Mouse (Mus musculus): Measurements from ENCODE around the gene Krtap28-10. TPM values are rescaled to one million over a fixed set of nuclear protein-coding genes. Genes with fewer than 3 reads are reported as not detected.
A peak's percentile ranks its signal among the peaks of the same experiment; 100 is the strongest.

The Krtap28-10 gene
- polyA plus RNA-seq, 1 experiment from 2014 or later, result not detected

GRCm38 (mm10) chr1:83058481-83058880 is 16.2 kb upstream of the Krtap28-10 start:
- peaks cover 10% of the 10 kb centered on the region for H3K4me1 ChIP-seq (replicated peaks)
- no peak overlapping the region for H3K4me2 ChIP-seq
- ATAC-seq (replicated peaks; ENCODE audit: insufficient number of reproducible peaks, insufficient read depth, low FRiP score, low read depth), result no peak
- H3K9me3 ChIP-seq (replicated peaks), result no peaks in the 10 kb centered on the region
- H3K36me3 ChIP-seq, result no peaks in the 10 kb centered on the region
- H3K27me3 ChIP-seq, result no peaks in the 10 kb centered on the region
- H3K9ac ChIP-seq, result no peak overlapping the region
- WGBS, result 74% methylated on average over 1 of the region's 1 CpGs
- no peak overlapping the region for H3K4me3 ChIP-seq
- no peak overlapping the region for H3K27ac ChIP-seq

GRCm38 (mm10) chr1:83044882-83045427 is 2.7 kb upstream of the Krtap28-10 start, which contains the start of gene Gm47969:
Gene Gm47969, plus strand, starts transcription at chr1:83044932.
- Histone ChIP-seq H3K27ac (no peak within 1 kb of the TSS), H3K36me3 (no peaks in the 10 kb centered on the region), H3K4me3 (no peak within 1 kb of the TSS), H3K4me1 (replicated peaks) (no peaks in the 10 kb centered on the region), H3K9ac (no peak within 1 kb of the TSS), H3K27me3 (no peaks in the 10 kb centered on the region), H3K4me2 (no peak within 1 kb of the TSS), H3K9me3 (replicated peaks) (no peaks in the 10 kb centered on the region)
- 72% methylated on average over 5 of the region's 5 CpGs for WGBS
- no peak for ATAC-seq (replicated peaks; ENCODE audit: insufficient number of reproducible peaks, insufficient read depth, low FRiP score, low read depth)

DNA sequence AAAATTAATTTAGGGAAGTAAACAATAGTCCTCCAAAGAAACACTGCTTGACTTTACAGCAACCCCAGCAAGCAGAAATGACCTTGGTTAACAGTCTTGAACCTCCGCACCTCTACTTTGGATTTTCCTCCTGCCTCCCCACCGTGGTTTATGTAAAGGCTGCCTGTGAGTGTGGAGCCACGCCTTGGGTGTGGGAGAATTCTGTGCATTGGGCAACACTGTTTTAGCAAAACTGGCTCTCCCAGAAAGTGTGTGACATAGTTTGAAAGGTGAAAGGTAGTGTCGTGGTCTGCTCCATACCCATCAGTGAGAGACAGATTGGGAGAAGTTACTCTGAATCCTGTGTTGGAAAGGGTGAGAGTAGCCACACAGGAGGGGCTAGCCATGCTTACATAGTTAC is 3.2 kb downstream of the Krtap28-10 start:
- Histone ChIP-seq H3K36me3 (no peaks in the 10 kb centered on the region), H3K27ac (no peak overlapping the region), H3K4me1 (replicated peaks) (peaks cover 5% of the 10 kb centered on the region), H3K4me3 (no peak overlapping the region), H3K27me3 (no peaks in the 10 kb centered on the region), H3K4me2 (no peak overlapping the region), H3K9ac (no peak overlapping the region), H3K9me3 (replicated peaks) (no peaks in the 10 kb centered on the region)
- WGBS, result 79% methylated on average over 4 of the region's 4 CpGs
- no peak for ATAC-seq (replicated peaks; ENCODE audit: insufficient number of reproducible peaks, insufficient read depth, low FRiP score, low read depth)

DNA sequence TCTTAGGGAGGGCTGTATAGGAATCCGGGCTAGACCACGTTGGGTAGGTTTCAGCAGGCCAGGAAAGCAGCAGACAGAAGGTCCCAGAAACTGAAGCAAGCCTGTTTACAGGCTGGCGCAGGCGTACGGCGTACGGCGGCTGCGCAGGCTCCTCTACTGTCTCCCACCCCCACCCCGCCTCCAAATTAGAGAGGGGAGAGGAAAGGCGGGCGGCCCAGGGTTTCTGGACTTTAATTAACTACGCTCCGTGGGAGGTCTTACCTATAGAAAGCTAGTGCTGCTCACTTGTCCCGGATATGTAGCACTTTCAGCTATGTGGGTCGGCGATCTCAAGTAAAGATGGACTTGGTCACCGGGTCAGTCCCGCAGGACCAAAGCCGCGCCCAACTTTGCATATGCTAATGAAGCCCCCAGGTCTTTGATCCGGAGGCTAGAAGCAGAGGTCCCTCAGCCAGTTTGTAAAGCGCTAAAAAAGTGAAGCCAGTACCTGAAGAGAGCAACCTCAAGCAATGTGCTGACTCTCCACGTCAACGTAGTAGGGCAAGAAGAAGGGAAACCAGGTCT is 4.1 kb downstream of the Krtap28-10 start, which contains the start of gene Slc19a3:
Gene Slc19a3, minus strand, starts transcription at position 340 of the 564 bp plus-strand sequence.
- Histone ChIP-seq H3K9me3 (replicated peaks) (no peaks in the 10 kb centered on the region), H3K4me3 (peak within 1 kb of the TSS; percentile 63), H3K27ac (peak within 1 kb of the TSS; percentile 61), H3K36me3 (no peaks in the 10 kb centered on the region), H3K9ac (peak within 1 kb of the TSS; percentile 51), H3K27me3 (no peaks in the 10 kb centered on the region), H3K4me1 (replicated peaks) (peaks cover 5% of the 10 kb centered on the region), H3K4me2 (peak within 1 kb of the TSS; percentile 72)
- ATAC-seq (replicated peaks; ENCODE audit: insufficient number of reproducible peaks, insufficient read depth, low FRiP score, low read depth), result peak; percentile 66; the same call in 1 of the 2 replicates
- 1% methylated on average over 25 of the region's 25 CpGs for WGBS

- Histone ChIP-seq H3K27me3 (no peaks in the 10 kb centered on the region), H3K9me3 (replicated peaks) (no peaks in the 10 kb centered on the region), H3K9ac (no peak overlapping the region), H3K27ac (no peak overlapping the region), H3K4me1 (replicated peaks) (peaks cover 5% of the 10 kb centered on the region), H3K4me2 (peak overlapping the region; percentile 72; the same call in 1 of the 2 replicates), H3K4me3 (no peak overlapping the region), H3K36me3 (no peaks in the 10 kb centered on the region)
- ATAC-seq (replicated peaks; ENCODE audit: insufficient number of reproducible peaks, insufficient read depth, low FRiP score, low read depth), result no peak
- WGBS, result 75% methylated on average over 11 of the region's 11 CpGs
Measured at GRCm38 (mm10) chr1:83036892-83037667, 5.2 kb downstream of the Krtap28-10 start.

GRCm38 (mm10) chr1:83034509-83034908 is 7.8 kb downstream of the Krtap28-10 start:
- Histone ChIP-seq H3K9ac (no peak overlapping the region), H3K27ac (no peak overlapping the region), H3K4me3 (no peak overlapping the region), H3K27me3 (no peaks in the 10 kb centered on the region), H3K4me1 (replicated peaks) (peaks cover 5% of the 10 kb centered on the region), H3K4me2 (no peak overlapping the region), H3K9me3 (replicated peaks) (no peaks in the 10 kb centered on the region), H3K36me3 (no peaks in the 10 kb centered on the region)
- ATAC-seq (replicated peaks; ENCODE audit: insufficient number of reproducible peaks, insufficient read depth, low FRiP score, low read depth), result no peak
- WGBS, result 72% methylated on average over 5 of the region's 5 CpGs

DNA sequence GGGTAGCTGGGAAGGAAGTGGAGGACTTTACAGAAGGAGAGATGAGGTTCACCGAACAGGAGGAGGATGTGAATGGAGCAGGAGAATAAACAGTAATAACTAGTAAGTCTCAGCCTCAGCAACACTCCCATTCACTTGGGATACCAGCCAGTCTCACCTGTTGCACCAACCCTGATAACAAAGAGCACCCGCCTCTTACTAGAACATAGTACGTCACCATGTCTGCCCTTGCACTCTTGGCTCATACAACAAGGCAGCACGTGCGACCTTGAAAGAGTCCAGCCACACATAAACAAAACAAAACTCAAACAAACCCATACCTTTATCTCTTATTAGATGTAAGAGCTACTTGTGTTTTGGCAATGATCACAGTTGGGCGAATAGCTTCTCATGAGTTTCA is 9.8 kb downstream of the Krtap28-10 start:
- no peak overlapping the region for H3K9ac ChIP-seq
- ATAC-seq (replicated peaks; ENCODE audit: insufficient number of reproducible peaks, insufficient read depth, low FRiP score, low read depth), result no peak
- H3K36me3 ChIP-seq, result no peaks in the 10 kb centered on the region
- H3K4me2 ChIP-seq, result no peak overlapping the region
- WGBS, result 81% methylated on average over 6 of the region's 6 CpGs
- no peaks in the 10 kb centered on the region for H3K9me3 ChIP-seq (replicated peaks)
- peaks cover under 1% of the 10 kb centered on the region; the same call in 1 of the 2 replicates for H3K4me1 ChIP-seq (replicated peaks)
- H3K4me3 ChIP-seq, result no peak overlapping the region
- H3K27ac ChIP-seq, result no peak overlapping the region
- H3K27me3 ChIP-seq, result no peaks in the 10 kb centered on the region

DNA sequence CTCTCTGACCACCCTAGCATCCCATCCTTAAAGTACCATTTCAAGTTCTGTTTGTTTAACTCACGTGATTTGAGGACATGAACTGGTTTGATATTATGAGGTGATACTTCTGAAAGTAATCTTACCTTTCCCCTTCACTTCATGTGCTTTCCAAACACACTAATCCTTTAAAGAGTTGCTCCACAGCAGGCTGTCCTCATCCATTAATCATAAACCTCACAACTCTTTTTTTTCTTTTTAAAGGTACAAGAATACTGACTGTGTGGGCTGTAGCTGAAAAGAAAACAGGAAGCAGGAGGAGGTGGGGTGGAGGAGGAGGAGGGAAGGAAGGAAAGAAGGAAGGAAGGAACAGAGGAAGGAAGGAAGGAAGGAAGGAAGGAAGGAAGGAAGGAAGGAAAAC is 10.3 kb downstream of the Krtap28-10 start:
- Histone ChIP-seq H3K4me2 (no peak overlapping the region), H3K27ac (no peak overlapping the region), H3K9ac (no peak overlapping the region), H3K4me1 (replicated peaks) (no peaks in the 10 kb centered on the region), H3K9me3 (replicated peaks) (no peaks in the 10 kb centered on the region), H3K36me3 (no peaks in the 10 kb centered on the region), H3K4me3 (no peak overlapping the region), H3K27me3 (no peaks in the 10 kb centered on the region)
- WGBS, result 44% methylated on average over 1 of the region's 1 CpGs
- no peak for ATAC-seq (replicated peaks; ENCODE audit: insufficient number of reproducible peaks, insufficient read depth, low FRiP score, low read depth)

DNA sequence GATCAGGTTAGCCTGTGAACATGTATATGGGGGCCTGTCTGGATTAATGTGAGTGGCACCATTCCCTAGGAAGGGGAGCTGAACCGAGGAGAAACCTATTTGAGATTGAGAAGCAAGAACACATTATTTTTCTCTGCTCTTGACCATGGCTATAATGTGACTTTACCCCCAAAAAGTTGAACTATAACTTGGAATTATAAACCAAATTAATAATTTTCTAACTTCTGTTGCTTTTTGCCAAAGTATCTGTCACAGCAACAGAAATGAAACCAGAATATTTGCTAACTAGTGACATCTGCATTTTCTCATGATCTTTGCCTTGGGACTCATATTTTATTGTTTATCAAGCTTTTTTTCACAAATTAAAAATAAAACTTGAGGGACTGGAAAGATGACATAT is 25.7 kb downstream of the Krtap28-10 start:
- 57% methylated on average over 1 of the region's 1 CpGs for WGBS
- no peak overlapping the region for H3K27ac ChIP-seq
- H3K36me3 ChIP-seq, result no peaks in the 10 kb centered on the region
- no peak overlapping the region for H3K4me3 ChIP-seq
- H3K4me2 ChIP-seq, result no peak overlapping the region
- H3K9me3 ChIP-seq (replicated peaks), result no peaks in the 10 kb centered on the region
- H3K4me1 ChIP-seq (replicated peaks), result no peaks in the 10 kb centered on the region
- no peak overlapping the region for H3K9ac ChIP-seq
- H3K27me3 ChIP-seq, result no peaks in the 10 kb centered on the region
- ATAC-seq (replicated peaks; ENCODE audit: insufficient number of reproducible peaks, insufficient read depth, low FRiP score, low read depth), result no peak

DNA sequence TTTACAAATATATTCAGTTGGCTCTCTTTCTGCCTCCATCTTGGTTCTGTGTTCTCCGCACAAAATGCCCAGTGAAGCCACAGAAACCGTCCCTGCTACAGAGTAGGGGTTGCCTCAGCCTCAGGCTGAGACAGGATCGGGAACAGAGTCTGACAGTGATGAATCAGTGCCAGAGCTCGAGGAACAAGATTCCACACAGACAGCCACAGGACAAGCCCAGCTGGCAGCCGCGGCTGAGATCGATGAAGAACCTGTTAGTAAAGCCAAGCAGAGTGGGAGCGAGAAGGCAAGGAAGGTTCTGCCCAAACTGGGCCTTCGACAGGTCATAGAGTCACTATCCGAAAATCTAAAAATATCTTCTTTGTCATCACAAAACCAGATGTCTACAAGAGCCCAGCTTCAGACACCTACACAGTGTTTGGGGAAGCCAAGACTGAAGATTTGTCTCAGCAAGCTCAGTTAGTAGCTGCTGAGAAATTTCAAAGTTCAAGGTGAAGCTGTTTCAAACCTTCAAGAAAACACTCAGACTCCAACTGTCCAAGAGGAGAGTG is 26.9 kb downstream of the Krtap28-10 start:
- no peaks in the 10 kb centered on the region for H3K36me3 ChIP-seq
- no peak overlapping the region for H3K27ac ChIP-seq
- no peak for ATAC-seq (replicated peaks; ENCODE audit: insufficient number of reproducible peaks, insufficient read depth, low FRiP score, low read depth)
- H3K9ac ChIP-seq, result no peak overlapping the region
- H3K9me3 ChIP-seq (replicated peaks), result no peaks in the 10 kb centered on the region
- H3K27me3 ChIP-seq, result no peaks in the 10 kb centered on the region
- H3K4me1 ChIP-seq (replicated peaks), result no peaks in the 10 kb centered on the region
- H3K4me2 ChIP-seq, result no peak overlapping the region
- 59% methylated on average over 10 of the region's 10 CpGs for WGBS
- no peak overlapping the region for H3K4me3 ChIP-seq

GRCm38 (mm10) chr1:83014477-83014876 is 27.8 kb downstream of the Krtap28-10 start:
- H3K4me2 ChIP-seq, result no peak overlapping the region

More at GRCm38 (mm10) chr1:83014477-83014876, 27.8 kb downstream of the Krtap28-10 start:
- H3K9ac ChIP-seq, result no peak overlapping the region
- H3K36me3 ChIP-seq, result no peaks in the 10 kb centered on the region
- H3K27ac ChIP-seq, result no peak overlapping the region
- H3K4me1 ChIP-seq (replicated peaks), result no peaks in the 10 kb centered on the region
- no peak overlapping the region for H3K4me3 ChIP-seq
- 81% methylated on average over 3 of the region's 3 CpGs for WGBS
- no peaks in the 10 kb centered on the region for H3K9me3 ChIP-seq (replicated peaks)
- ATAC-seq (replicated peaks; ENCODE audit: insufficient number of reproducible peaks, insufficient read depth, low FRiP score, low read depth), result no peak
- H3K27me3 ChIP-seq, result no peaks in the 10 kb centered on the region
